Mouse (Mus musculus) E14TG2a.4 (cell line): ENCODE measurements around the gene Tmem165.

Source experiments
- H3K27me3 ChIP-seq: 2 replicates; pipeline ENCODE4 v1.6.1; 2014; ENCODE audit warnings: low read length, control low read depth; ENCODE audit not compliant: insufficient read depth
- H3K36me3 ChIP-seq: 2 replicates; pipeline ENCODE4 v1.6.1; 2014; ENCODE audit warnings: low read length, control low read depth; ENCODE audit not compliant: insufficient read depth
- H3K4me1 ChIP-seq: replicated peaks from 2 replicates; pipeline ENCODE4 v1.6.1; 2014; ENCODE audit warnings: low read depth, low read length, control low read depth
- H3K4me3 ChIP-seq: replicated peaks from 2 replicates; pipeline ENCODE4 v1.5.1; 2014; ENCODE audit warnings: mild to moderate bottlenecking, low read length
- H3K9me3 ChIP-seq: 2 replicates; pipeline ENCODE4 v1.6.1; 2014; ENCODE audit warnings: low read length, control low read depth
- CTCF ChIP-seq: conservative IDR thresholded peaks from 2 replicates; pipeline ENCODE4 v1.5.1; 2014; ENCODE audit warnings: low read length
- NANOG ChIP-seq: IDR thresholded peaks from 2 replicates; pipeline ENCODE4 v1.6.1; 2014; ENCODE audit warnings: borderline replicate concordance, low read length, mixed read lengths
- POU5F1 ChIP-seq: IDR thresholded peaks from 2 replicates; pipeline ENCODE4 v1.6.1; 2014; ENCODE audit warnings: low read length, borderline replicate concordance

Tmem165 gene

GRCm38 (mm10) chr5:76179171-76179570 lies 4.5 kb upstream of the Tmem165 start:
- Histone ChIP-seq H3K27me3 (no peaks in the 10 kb centered on the region; the same call in 1 of the 2 replicates), H3K36me3 (no peaks in the 10 kb centered on the region), H3K4me3 (no peak overlapping the region), H3K9me3 (no peaks in the 10 kb centered on the region), H3K4me1 (peaks cover 45% of the 10 kb centered on the region)
- TF ChIP-seq POU5F1 = no peak
- no peak for TF ChIP-seq CTCF
- no peak for TF ChIP-seq NANOG

GRCm38 (mm10) chr5:76179791-76180190 lies 3.9 kb upstream of the Tmem165 start:
- Histone ChIP-seq H3K36me3 (no peaks in the 10 kb centered on the region), H3K27me3 (no peaks in the 10 kb centered on the region; the same call in 1 of the 2 replicates), H3K4me1 (peaks cover 47% of the 10 kb centered on the region), H3K4me3 (no peak overlapping the region), H3K9me3 (no peaks in the 10 kb centered on the region)
- TF ChIP-seq NANOG (no peak), POU5F1 (no peak), CTCF (no peak)

GRCm38 (mm10) chr5:76182326-76182725 lies 1.4 kb upstream of the Tmem165 start:
- TF ChIP-seq CTCF (no peak), POU5F1 (no peak), NANOG (no peak)
- no peaks in the 10 kb centered on the region; the same call in 1 of the 2 replicates for H3K27me3 ChIP-seq
- H3K4me1 ChIP-seq = peaks cover 51% of the 10 kb centered on the region
- H3K9me3 ChIP-seq = no peaks in the 10 kb centered on the region
- no peak overlapping the region for H3K4me3 ChIP-seq
- peaks cover 15% of the 10 kb centered on the region for H3K36me3 ChIP-seq

- TF ChIP-seq CTCF (no peak), NANOG (no peak), POU5F1 (no peak)
- Histone ChIP-seq H3K9me3 (no peaks in the 10 kb centered on the region), H3K36me3 (peaks cover 22% of the 10 kb centered on the region), H3K4me3 (peak overlapping the region; percentile 89), H3K27me3 (no peaks in the 10 kb centered on the region; the same call in 1 of the 2 replicates), H3K4me1 (peaks cover 49% of the 10 kb centered on the region)
Measured at GRCm38 (mm10) chr5:76183043-76183749, 484 bp upstream of the Tmem165 start.

- H3K27me3 ChIP-seq = no peaks in the 10 kb centered on the region; the same call in 1 of the 2 replicates
- H3K4me3 ChIP-seq = peak overlapping the region; percentile 89
- no peaks in the 10 kb centered on the region for H3K9me3 ChIP-seq
- H3K36me3 ChIP-seq = peaks cover 30% of the 10 kb centered on the region
- H3K4me1 ChIP-seq = peaks cover 54% of the 10 kb centered on the region
- TF ChIP-seq POU5F1 (no peak), NANOG (no peak), CTCF (no peak)
Measured at GRCm38 (mm10) chr5:76184286-76185080, 803 bp downstream of the Tmem165 start.

- Histone ChIP-seq H3K27me3 (no peaks in the 10 kb centered on the region), H3K4me3 (no peak overlapping the region), H3K36me3 (peaks cover 59% of the 10 kb centered on the region), H3K9me3 (no peaks in the 10 kb centered on the region), H3K4me1 (peaks cover 72% of the 10 kb centered on the region)
- no peak for TF ChIP-seq CTCF
- no peak for TF ChIP-seq NANOG
- TF ChIP-seq POU5F1 = no peak
Measured at GRCm38 (mm10) chr5:76187885-76188284, 4.2 kb downstream of the Tmem165 start.

- Histone ChIP-seq H3K4me3 (no peak overlapping the region), H3K27me3 (no peaks in the 10 kb centered on the region), H3K4me1 (peaks cover 68% of the 10 kb centered on the region), H3K9me3 (no peaks in the 10 kb centered on the region), H3K36me3 (peaks cover 74% of the 10 kb centered on the region)
- TF ChIP-seq POU5F1 = no peak
- TF ChIP-seq NANOG = no peak
- TF ChIP-seq CTCF = no peak
Measured at GRCm38 (mm10) chr5:76190609-76191008, 6.9 kb downstream of the Tmem165 start.

GRCm38 (mm10) chr5:76193075-76193474 lies 9.4 kb downstream of the Tmem165 start:
- TF ChIP-seq POU5F1 = no peak
- TF ChIP-seq NANOG = no peak
- no peak for TF ChIP-seq CTCF
- Histone ChIP-seq H3K36me3 (peaks cover 73% of the 10 kb centered on the region), H3K9me3 (no peaks in the 10 kb centered on the region), H3K4me1 (peaks cover 50% of the 10 kb centered on the region), H3K27me3 (no peaks in the 10 kb centered on the region), H3K4me3 (no peak overlapping the region)
